8 mouse cellular contexts compared by ENCODE assay signal in genomic region chr11:113788183-113788789, GRCm38 (mm10). TPM values are rescaled to one million over a fixed set of nuclear protein-coding genes. Genes with fewer than 3 reads are reported as not detected.
DNase-seq lines count a peak whose midpoint lies in the region; ATAC-seq lines count a peak whose summit lies in the region.

No protein-coding gene starts in this region.

- no peaks in the 10 kb centered on the region for H3K36me3 ChIP-seq in liver, embryonic 15.5 days (replicated peaks)

- no peaks in the 10 kb centered on the region for H3K9me3 ChIP-seq in liver, embryonic 15.5 days (replicated peaks)

- H3K4me2 ChIP-seq in liver, embryonic 15.5 days = no peak overlapping the region

- DNase-seq in adrenal gland, postnatal 10 days = peak; percentile 38
- no peak for DNase-seq in adrenal gland, postnatal 4 days (ENCODE audit: low spot score in 2 of 2)
- peak; percentile 73 for DNase-seq in MEL-GATA-1-ER (ENCODE audit: extremely low read depth, low read depth)
- peak; percentile 35 to 47 for DNase-seq in thymus, postnatal 10 days (ENCODE audit: low spot score in 2 of 2)
- DNase-seq in cerebellum, adult 8-10 months = no peak
- DNase-seq in gastrocnemius, postnatal 4 days (ENCODE audit: low spot score in 2 of 2) = no peak

- WGBS in liver, embryonic 15.5 days (ENCODE audit: insufficient replicate concordance) = 37% methylated on average over 2 of the region's 2 CpGs

- H3K9ac ChIP-seq in liver, embryonic 15.5 days = no peak overlapping the region

- no peak overlapping the region for H3K27ac ChIP-seq in liver, embryonic 15.5 days (replicated peaks)

- H3K27me3 ChIP-seq in liver, embryonic 15.5 days = peaks cover 3% of the 10 kb centered on the region; the same call in 1 of the 2 replicates

- ATAC-seq in hematopoietic stem cell, adult 5-6 weeks (replicated peaks in 1 of 2; ENCODE audit: insufficient read depth in 1 of 2, low FRiP score in 2 of 2, low TSS enrichment in 1 of 2, low read depth in 1 of 2, poor library complexity in 2 of 2, severe bottlenecking in 2 of 2) = peak; percentile 29 to 46; a peak in 1 of 4 replicates
- ATAC-seq in liver, embryonic 15.5 days (ENCODE audit: insufficient read depth) = peak; percentile 47

- peaks cover 46% of the 10 kb centered on the region for H3K4me1 ChIP-seq in liver, embryonic 15.5 days (replicated peaks)

- H3K4me3 ChIP-seq in liver, embryonic 15.5 days (replicated peaks) = no peak overlapping the region

RNA-seq across cellular contexts. Expression of gene Cdc42ep4, which starts 36.6 kb away (rescaled TPM):
- 10 to 100 TPM; 60.1 to 72.8 TPM for total RNA-seq in adrenal gland, postnatal 10 days (2021)
- total RNA-seq in adrenal gland, postnatal 4 days (2021) = 10 to 100 TPM; 86.9 to 95.5 TPM
- 6.1 and 7.9 TPM in 2 replicates for total RNA-seq in hematopoietic stem cell, adult 5-6 weeks (2017)
- polyA plus RNA-seq in liver, embryonic 15.5 days (2015; fragmentation: Nextera tagmentation; extraction: Ambion mirVana) = 17.1 and 19.8 TPM in 2 replicates
- total RNA-seq in gastrocnemius, postnatal 4 days (2021) = 10 to 100 TPM; 26.3 to 27.5 TPM

Comparison
In these comparisons a context has a peak if more than half of its experiments do, and no peak if none do; other contexts are left out.
1. DNase-seq: peak in adrenal gland, postnatal 10 days (single experiment), MEL-GATA-1-ER (single experiment) and thymus, postnatal 10 days (2 of 2); none in adrenal gland, postnatal 4 days (0 of 2), cerebellum, adult 8-10 months (single experiment) and gastrocnemius, postnatal 4 days (0 of 2).